Mouse (Mus musculus) heart, adult 18-20 months (tissue): ENCODE data around the gene Gm17657. TPM values are rescaled to one million over a fixed set of nuclear protein-coding genes. Genes with fewer than 3 reads are reported as not detected.
"Not testable (repeated sequence)": the region's sequence is repeated elsewhere in the genome, so short reads cannot be mapped to it uniquely, and the experiment has no call there.

Experiments
- DNase-seq, 2 experiments: peaks; one replicate each; pipeline ENCODE4 v3.0.0; 2021 to 2022; ENCODE audit warnings: mixed read lengths in 1 of 2
- total RNA-seq, 2 experiments: library from RNA; stranded (reverse); gene quantifications; 2 replicates each; pipeline ENCODE4 v1.2.3; 2021

Gene Gm17657
- total RNA-seq, 2 experiments from 2014 or later, result not detected

GRCm38 (mm10) chr17:29545241-29545640 lies 4.2 kb downstream of the Gm17657 start:
- no peak for DNase-seq

GRCm38 (mm10) chr17:29544064-29544463 lies 5.4 kb downstream of the Gm17657 start:
- no peak for DNase-seq

- no peak for DNase-seq
Observed at GRCm38 (mm10) chr17:29542831-29543690, 6.4 kb downstream of the Gm17657 start.

DNA sequence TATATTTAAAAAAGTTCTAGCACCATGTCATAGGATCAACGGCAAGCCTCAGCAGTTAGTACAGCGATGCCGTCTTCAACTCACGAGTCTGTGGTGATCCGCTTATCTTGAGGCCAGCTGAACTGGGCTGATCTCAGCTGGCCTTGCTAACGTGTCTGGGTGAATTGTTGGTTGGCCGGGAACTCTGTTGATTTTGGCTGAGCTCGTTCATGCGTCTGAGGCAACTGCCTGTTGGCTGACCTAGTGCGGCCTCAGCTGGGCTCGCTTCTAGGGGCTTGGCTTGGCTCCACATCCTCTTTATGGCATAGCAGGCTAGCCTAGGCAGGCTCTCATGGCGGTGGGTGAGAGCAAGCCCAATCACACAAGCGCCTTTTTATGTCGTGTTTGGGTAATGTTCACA lies 8.0 kb downstream of the Gm17657 start:
- peak; percentile 90 to 95 for DNase-seq

- no peak for DNase-seq
Observed at GRCm38 (mm10) chr17:29540426-29540825, 9.0 kb downstream of the Gm17657 start.

DNA sequence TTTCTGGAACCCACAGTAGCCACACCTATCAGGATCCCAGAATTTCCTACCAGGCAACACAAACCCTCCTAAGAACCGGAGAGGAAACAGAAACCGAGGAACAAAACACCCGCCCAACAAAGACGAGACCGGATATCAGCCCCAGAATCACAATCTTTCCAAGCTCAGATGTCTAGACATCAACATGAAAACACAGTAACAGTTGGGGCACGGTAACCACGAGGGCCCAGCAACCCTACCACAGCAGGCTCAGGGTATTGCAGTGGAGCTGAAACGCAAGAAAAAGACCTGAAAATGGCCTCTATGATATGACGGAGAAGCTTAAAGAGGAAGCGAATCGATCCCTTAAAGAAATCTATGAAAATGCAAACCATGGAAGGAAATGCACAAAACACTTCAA lies 15.6 kb downstream of the Gm17657 start:
- DNase-seq, result no peak

GRCm38 (mm10) chr17:29531757-29532384 lies 17.6 kb downstream of the Gm17657 start:
- DNase-seq, result no peak

DNA sequence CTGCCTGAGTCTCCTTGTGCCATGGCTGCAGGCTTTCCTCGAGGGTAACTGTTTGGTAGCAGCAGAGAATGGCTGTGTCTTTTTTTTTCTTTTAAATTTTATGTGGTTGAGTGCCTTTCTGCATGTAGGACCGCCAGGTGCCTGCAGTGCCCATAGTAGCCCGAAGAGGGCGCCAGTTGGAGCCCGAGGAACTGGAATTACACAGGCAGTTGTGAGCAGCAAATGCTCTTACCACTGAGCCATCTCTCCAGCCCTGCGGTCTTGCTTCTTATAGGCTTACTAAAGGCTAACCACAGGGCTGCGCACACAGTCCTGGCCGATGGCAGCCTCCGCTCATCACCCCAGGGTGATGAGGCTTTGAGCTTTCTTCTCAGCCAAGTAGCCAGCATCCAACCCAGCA lies 18.2 kb downstream of the Gm17657 start:
- no peak for DNase-seq

DNA sequence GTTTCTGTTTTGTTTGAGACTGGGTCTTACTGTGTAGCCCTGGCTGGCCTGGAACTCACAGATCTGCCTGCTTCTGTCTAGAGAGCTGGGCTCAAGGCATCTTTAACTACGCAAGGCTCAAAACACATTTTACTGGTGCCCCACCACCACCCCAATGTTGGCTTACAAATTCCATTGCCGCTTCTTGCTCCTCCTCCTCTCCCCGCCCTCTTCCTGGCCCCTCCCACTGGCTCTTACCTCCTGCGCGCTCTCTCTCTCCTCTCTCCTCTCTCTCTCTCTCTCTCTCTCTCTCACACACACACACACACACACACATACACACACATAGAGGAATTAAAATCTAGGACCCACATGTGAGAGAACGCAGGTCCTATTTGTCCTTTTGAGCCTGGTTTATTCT lies 18.9 kb downstream of the Gm17657 start:
- DNase-seq, result no peak

- DNase-seq, result no peak
Observed at GRCm38 (mm10) chr17:29528568-29529187, 20.8 kb downstream of the Gm17657 start.

DNA sequence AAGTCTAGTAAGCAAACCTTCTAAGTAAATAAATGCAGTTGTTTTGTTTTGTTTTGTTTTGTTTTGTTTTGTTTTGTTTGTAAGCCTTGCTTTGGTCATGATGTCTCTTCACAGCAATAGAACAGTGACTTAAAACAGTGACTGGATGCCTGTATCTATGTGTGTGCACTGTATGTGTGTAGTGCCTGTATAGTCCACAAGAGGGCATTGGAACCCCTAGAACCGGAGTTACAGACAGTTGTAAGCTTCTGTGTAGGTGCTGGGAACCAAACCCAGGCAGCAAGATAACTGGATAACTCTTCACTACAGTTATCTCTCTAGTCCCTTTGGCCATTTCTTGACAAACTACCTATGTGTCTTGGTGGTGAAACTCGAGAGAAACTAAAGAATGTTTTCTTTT lies 23.8 kb downstream of the Gm17657 start:
- no peak for DNase-seq

- no peak for DNase-seq
Observed at GRCm38 (mm10) chr17:29519731-29520130, 29.7 kb downstream of the Gm17657 start.

DNA sequence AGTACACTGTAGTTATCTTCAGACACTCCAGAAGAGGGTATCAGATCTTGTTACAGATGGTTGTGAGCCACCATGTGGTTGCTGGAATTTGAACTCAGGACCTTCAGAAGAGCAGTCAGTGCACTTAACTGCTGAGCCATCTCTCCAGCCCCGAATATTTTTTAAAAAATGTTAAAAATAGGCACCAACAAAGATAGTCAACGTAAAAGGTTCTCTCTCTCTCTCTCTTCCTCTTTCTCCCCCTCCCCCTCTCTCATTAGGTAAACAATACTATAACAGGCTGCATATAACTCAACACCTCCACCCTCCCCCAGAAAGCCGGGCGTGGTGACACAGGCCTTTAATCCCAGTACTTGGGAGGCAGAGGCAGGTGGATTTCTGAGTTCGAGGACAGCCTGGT lies 30.8 kb downstream of the Gm17657 start:
- not testable (repeated sequence) for DNase-seq

- peak; percentile 81 to 92 for DNase-seq
Observed at GRCm38 (mm10) chr17:29514435-29514834, 35.0 kb downstream of the Gm17657 start.

DNA sequence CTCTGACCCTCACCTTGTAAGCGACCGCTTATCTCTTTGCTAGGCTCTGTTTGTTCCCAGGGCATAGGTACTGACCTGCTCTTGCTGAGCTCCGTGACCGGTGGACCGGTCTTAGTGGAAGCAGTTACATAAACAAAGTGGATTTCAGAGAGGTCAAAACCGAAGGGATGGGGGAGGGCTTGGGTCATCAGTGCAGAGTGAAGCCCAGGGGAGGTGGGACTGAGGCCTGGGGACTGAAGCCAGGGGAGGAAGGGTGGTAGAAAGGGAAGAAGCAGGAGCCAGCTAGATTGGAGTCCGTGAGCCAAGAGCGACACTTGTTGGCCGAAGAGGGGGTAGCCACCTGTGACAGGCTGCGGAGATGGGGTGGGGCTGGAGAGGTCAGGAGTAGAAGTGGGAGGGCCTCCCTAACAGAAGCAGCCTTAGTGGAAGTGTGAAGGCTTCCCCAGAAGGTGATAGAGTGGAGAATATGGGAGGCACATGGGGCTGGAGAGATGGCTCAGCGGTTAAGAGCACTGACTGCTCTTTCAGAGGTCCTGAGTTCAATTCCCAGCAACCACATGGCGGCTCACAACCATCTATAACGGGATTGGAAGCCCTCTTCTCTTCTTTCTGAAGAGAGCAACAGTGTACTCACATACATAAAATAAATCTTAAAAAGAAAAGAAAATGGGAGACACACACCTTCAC lies 36.3 kb downstream of the Gm17657 start:
- peak; percentile 76 to 79 for DNase-seq

DNA sequence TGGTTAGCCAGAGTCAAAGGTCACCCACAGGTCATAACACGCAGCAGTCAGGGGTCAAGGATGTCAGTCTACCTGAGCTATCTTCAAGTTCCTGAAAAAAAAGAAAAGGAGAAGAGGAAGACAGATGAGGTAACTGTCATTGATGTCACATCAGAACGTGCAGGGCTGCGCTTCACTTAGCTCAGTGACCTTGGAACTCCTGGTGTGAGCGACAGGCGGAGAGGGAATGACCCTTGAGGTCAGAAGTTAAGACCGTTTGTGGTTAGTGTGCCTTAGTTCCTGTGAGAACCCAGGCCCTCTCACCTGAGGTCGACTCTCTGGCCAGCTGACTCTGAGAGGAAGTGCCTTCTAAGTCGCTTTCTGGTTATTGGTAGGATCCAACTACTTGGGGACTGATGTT lies 38.7 kb downstream of the Gm17657 start:
- DNase-seq, result no peak

- DNase-seq, result no peak
Observed at GRCm38 (mm10) chr17:29508927-29509608, 40.4 kb downstream of the Gm17657 start.

DNA sequence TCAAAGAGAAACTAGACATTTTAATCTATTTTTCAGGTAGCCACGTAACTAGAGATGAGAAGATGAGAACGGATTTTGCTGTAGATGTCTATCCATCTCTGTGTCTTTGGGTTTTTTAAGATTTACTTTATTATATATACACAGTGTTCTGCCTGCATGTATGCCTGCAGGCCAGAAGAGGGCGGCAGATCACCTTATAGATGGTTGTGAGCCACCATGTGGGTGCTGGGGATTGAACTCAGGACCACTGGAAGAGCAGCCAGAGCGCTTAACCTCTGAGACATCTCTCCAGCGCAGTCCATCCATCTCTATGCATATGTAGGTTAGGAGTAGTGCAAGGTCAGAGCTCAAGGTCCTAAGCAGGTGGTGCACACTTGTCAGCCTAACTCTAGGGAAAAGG lies 45.7 kb downstream of the Gm17657 start:
- no peak for DNase-seq

DNA sequence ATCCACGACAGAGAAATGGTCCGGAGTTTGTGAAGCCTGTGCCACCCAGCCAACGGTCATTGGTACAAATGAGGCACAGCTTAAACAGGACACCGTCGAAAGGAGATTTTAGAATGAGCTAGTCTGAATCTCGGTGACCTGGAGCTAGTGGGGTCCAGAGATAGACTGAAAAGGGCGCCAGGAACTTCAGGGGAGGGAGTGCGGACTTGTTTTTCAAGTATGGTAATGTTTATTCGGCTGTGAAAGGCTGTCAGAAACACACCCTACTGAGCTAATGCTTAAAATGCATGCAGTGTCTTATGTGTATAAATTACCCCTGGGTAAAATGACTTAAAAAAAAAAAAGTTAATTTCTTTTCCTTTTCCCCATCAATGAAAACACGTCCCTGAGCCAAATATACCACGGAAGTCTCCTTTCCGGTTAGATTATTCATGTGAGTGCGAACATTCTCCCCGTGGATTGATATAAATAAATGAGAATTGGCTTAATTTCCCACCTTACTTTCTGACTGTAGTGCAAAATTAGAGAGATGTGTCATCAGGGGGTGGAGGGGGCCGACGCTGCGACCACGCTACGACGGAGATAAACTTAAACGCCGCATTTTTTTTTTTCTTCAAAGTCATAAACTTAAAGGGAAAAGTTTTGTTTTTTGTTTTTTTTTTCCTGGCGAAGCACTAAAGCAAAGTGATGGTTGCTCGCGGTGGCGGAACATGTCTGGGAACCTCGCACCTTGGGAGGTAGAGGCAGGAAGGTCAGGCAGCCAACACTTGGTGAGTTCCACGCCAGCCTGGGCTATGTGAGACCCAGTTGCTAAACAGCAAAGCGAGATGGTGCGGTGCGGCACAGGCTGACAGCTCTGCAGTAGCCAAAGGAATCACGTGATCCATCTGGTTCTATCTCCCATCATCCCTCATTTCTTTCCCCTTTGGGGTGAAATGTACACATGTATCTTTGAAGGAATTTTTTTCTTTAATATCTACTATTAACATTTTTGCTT lies 46.5 kb downstream of the Gm17657 start:
- no peak for DNase-seq

- DNase-seq, result no peak
Observed at GRCm38 (mm10) chr17:29502005-29502668, 47.3 kb downstream of the Gm17657 start.
